Mouse (Mus musculus): ENCODE results near the gene Prpf8. TPM values are rescaled to one million over a fixed set of nuclear protein-coding genes. Genes with fewer than 3 reads are reported as not detected.
A peak's percentile ranks its signal among the peaks of the same experiment; 100 is the strongest.

Gene Prpf8
- polyA plus RNA-seq, 1 experiment from 2014 or later: 52.5 TPM

DNA sequence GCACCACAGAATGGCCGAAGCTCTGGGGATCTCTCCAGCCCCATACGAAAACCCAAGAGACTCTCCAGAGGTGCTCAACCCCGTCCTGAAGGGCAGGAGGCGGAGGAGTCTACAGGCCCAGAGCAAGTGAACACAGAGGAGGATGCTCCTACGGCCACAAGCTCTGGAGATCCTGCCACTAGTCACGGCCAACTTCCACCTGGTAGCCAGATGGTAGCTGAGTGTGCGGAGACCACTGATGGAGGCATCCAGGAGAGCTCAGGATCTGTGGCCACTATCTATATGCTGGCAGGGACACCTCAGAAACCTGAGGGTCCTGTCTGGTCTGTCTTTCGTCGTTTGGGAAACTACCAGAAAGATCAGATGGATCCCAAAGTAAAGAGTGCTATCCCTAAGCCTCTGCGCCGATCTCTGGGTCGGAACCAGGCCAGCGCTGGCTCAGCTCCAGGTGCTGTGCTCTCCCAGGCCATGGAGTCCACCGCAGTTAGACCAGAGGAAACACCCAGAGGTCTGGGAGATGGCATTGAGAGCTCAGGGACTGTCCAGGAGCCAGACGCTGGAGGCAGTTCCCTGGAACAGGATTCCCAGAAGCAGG lies 39.0 kb downstream of the Prpf8 start:
- H3K9ac ChIP-seq: no peak overlapping the region
- WGBS: 84% methylated on average over 15 of the region's 15 CpGs
- H3K4me2 ChIP-seq (replicated peaks): no peak overlapping the region
- no peak overlapping the region for H3K27ac ChIP-seq (replicated peaks)
- H3K36me3 ChIP-seq: no peaks in the 10 kb centered on the region
- ATAC-seq (ENCODE audit: insufficient number of reproducible peaks, low FRiP score, low TSS enrichment, low read depth): no peak
- no peaks in the 10 kb centered on the region for H3K27me3 ChIP-seq
- H3K4me3 ChIP-seq (replicated peaks): no peak overlapping the region
- peaks cover 2% of the 10 kb centered on the region for H3K4me1 ChIP-seq
- H3K9me3 ChIP-seq (replicated peaks): no peaks in the 10 kb centered on the region

DNA sequence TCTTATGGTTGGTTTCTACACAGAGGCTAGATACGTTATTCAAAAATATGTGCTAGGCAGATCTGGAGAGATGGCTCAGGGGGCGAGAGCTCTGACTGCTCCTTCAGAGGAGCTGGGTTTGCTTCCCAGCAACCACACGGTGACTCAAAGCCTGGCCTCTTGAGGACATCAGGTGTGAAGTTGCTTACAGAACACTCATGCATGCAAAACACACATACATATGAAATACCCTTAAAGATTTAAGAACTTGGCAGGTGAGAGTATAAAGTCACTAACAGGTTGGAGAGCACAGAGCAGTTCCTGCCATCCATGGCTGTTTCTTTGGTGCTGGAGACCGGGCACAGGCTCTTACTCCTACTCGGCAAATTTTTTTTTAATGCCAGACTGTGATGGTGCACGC lies 40.3 kb downstream of the Prpf8 start:
- H3K27ac ChIP-seq (replicated peaks): no peak overlapping the region
- H3K4me2 ChIP-seq (replicated peaks): no peak overlapping the region
- H3K27me3 ChIP-seq: no peaks in the 10 kb centered on the region
- no peak overlapping the region for H3K4me3 ChIP-seq (replicated peaks)
- WGBS: 81% methylated on average over 6 of the region's 6 CpGs
- no peaks in the 10 kb centered on the region for H3K9me3 ChIP-seq (replicated peaks)
- H3K4me1 ChIP-seq: peaks cover 9% of the 10 kb centered on the region
- H3K36me3 ChIP-seq: no peaks in the 10 kb centered on the region
- no peak for ATAC-seq (ENCODE audit: insufficient number of reproducible peaks, low FRiP score, low TSS enrichment, low read depth)
- no peak overlapping the region for H3K9ac ChIP-seq

DNA sequence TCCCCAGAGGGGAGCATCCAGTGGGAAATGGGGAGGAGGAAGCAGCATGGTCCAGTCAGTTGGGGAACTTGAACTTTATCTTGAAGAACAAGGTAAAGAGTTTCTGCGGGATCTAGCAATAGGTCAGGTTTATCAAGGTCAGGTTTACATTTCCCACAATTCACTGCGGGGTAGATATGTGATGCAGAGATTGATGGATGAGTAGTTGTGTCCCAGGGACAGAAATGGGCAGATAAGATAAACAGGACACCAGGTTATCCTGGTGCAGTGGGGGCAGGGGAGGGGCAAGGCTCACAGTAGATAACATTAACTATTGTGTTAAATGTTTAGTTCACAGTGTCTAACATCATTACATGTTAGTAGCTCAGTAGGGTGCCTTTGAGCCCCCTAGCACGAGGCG lies 43.2 kb downstream of the Prpf8 start:
- no peaks in the 10 kb centered on the region for H3K9me3 ChIP-seq (replicated peaks)
- H3K36me3 ChIP-seq: no peaks in the 10 kb centered on the region
- H3K4me1 ChIP-seq: peaks cover 18% of the 10 kb centered on the region
- no peak overlapping the region for H3K27ac ChIP-seq (replicated peaks)
- WGBS: 50% methylated on average over 4 of the region's 4 CpGs
- ATAC-seq (ENCODE audit: insufficient number of reproducible peaks, low FRiP score, low TSS enrichment, low read depth): no peak
- no peak overlapping the region for H3K9ac ChIP-seq
- H3K4me2 ChIP-seq (replicated peaks): no peak overlapping the region
- no peak overlapping the region for H3K4me3 ChIP-seq (replicated peaks)
- no peaks in the 10 kb centered on the region for H3K27me3 ChIP-seq

DNA sequence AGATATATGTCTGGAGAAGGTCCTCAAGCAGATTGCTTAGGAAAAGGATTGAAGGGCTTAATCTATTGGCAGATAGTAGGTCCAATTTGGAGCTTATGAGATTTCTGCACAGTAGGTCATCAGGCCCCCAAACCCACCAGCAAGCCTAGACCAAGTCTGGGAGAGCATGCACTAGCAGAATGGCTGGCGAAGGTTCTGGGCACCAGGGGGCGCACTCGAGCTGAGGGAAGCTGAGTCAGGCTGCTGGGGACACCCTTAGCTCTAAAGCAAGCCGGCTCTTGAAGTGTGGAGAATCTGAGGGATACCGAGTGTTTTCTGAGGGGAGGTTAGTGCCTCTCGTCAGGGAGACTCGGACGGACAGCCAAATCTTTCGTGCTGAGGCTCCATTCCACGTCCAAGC lies 43.7 kb downstream of the Prpf8 start:
- Histone ChIP-seq H3K9me3 (replicated peaks) (no peaks in the 10 kb centered on the region), H3K4me3 (replicated peaks) (peak overlapping the region; percentile 64), H3K36me3 (no peaks in the 10 kb centered on the region), H3K4me1 (peaks cover 18% of the 10 kb centered on the region), H3K27me3 (no peaks in the 10 kb centered on the region), H3K9ac (peak overlapping the region; percentile 63), H3K4me2 (replicated peaks) (peak overlapping the region; percentile 99), H3K27ac (replicated peaks) (peak overlapping the region; percentile 86; the same call in 1 of the 2 replicates)
- WGBS: 0% methylated on average over 10 of the region's 10 CpGs
- ATAC-seq (ENCODE audit: insufficient number of reproducible peaks, low FRiP score, low TSS enrichment, low read depth): no peak

DNA sequence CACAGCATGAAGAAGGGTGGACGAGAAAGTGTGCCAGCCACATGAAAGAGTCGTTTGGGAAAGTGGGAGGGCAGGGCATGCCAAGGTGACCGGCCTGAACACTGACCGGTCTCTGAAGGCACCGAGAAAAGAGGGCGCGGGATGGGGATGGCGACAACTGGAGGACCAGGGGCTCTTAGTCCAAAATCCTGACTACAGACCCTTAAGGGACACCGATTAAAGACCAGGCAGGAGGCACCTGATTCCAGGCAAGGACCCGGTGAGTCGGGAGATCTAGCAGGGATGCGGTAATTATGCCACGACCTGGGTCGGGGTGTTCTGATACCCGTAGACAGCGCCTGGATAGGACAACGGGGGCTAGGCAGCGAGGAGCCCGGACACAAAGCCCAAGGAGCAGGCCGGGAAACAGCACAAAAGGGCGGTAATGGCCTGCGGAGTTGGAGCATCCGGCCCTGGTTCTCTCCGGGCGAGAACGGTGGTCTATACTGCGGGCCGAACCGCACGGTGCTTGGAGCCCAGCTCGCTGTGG lies 44.3 kb downstream of the Prpf8 start:
- Histone ChIP-seq H3K9me3 (replicated peaks) (no peaks in the 10 kb centered on the region), H3K4me3 (replicated peaks) (peak overlapping the region; percentile 64), H3K4me2 (replicated peaks) (peak overlapping the region; percentile 99), H3K27ac (replicated peaks) (peak overlapping the region; percentile 86), H3K4me1 (peaks cover 18% of the 10 kb centered on the region), H3K36me3 (no peaks in the 10 kb centered on the region), H3K27me3 (no peaks in the 10 kb centered on the region), H3K9ac (peak overlapping the region; percentile 63)
- 0 out of 2 replicates have a peak, but pooled peaks have one; percentile 3 for ATAC-seq (ENCODE audit: insufficient number of reproducible peaks, low FRiP score, low TSS enrichment, low read depth)
- 0% methylated on average over 31 of the region's 31 CpGs for WGBS

DNA sequence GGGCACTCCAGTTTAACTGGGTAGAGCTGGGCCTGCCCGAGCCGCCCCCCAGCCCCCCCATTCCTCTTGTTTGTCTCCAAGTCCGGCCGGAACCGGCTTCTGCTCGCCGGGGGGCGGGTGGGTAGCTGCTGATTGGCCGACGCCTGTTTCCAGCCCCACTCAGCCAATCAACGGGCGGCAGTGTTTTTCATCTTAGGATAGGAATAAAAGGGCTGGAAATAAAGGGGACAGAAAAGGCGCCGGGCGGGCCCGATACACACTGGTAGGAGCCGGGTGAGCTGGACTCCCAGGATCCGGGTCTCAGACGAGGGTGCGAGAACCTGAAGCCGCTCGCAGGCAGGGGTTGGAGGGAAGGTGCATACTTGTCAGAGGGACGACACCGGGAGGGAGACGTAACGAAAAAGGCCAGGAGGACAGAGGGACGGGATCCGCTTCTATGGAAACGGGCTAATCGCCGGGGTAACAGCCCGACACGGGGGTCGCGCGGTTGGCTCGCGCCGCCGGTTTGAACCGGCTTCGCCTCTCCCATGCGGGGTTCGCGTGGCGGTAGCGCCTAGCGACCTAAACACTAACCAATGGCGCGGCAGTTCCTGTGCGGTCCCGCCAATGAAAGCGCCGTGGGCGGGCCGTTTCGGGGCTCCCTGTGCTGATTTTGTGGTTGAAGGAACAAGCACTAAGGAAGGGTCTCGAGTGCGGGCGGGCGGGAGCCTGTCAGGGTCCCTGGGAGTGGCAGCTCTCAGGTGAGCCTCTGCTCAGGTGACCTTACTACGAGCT lies 45.0 kb downstream of the Prpf8 start, which contains the start of gene Slc43a2:
TSS of gene Slc43a2 (plus strand) at position 226 of the 774 bp plus-strand sequence.
- Histone ChIP-seq H3K4me2 (replicated peaks) (peak within 1 kb of the TSS; percentile 99), H3K36me3 (no peaks in the 10 kb centered on the region), H3K9ac (peak within 1 kb of the TSS; percentile 63), H3K4me3 (replicated peaks) (peak within 1 kb of the TSS; percentile 64), H3K4me1 (peaks cover 18% of the 10 kb centered on the region), H3K9me3 (replicated peaks) (no peaks in the 10 kb centered on the region), H3K27me3 (no peaks in the 10 kb centered on the region), H3K27ac (replicated peaks) (peak within 1 kb of the TSS; percentile 86)
- peak; percentile 90 for ATAC-seq (ENCODE audit: insufficient number of reproducible peaks, low FRiP score, low TSS enrichment, low read depth)
- under 1% methylated on average over 62 of the region's 62 CpGs for WGBS

DNA sequence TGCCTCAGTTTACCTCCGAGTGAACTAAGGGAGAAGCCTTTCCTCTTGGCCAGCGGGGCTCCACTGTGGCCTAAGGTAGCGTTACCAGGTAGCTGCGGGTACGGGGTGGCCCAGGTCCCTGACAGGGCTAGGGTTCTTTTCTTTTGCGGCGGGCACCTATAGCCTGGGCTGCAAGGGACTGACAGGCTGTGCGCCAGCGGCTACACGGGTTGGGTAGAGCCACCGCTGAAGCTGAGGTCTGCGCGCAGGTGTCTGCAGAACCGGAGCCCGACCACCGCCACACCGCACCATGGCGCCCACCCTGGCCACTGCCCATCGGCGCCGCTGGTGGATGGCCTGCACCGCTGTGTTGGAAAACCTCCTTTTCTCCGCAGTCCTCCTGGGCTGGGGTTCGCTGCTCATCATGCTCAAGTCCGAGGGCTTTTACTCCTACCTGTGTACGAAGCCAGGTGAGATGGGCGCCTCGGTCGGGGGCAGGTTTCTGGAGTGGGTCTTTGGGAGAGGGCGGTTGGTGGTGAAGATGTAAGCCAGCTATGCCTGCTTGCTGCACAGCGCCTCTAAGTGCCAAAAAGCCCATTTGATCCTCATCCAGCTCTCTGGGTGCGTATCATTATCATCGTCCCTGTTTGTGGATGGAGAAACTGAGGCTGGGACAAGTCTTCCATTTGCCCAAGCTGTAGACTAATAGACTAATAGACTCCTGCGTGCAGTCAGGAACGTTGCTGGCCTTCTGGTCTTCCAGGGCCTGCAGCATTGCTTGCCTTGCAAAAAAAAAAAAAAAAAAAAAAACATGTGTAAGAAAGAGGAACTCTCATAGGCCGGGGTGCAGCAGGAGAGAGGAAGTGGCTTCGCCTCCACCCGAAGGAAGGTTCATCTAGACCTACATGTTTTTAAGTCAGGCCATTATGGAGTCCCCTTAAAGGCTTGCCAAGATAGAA lies 46.0 kb downstream of the Prpf8 start:
- Histone ChIP-seq H3K36me3 (no peaks in the 10 kb centered on the region), H3K9me3 (replicated peaks) (no peaks in the 10 kb centered on the region), H3K27me3 (no peaks in the 10 kb centered on the region), H3K9ac (peak overlapping the region; percentile 31; the same call in 1 of the 2 replicates), H3K4me2 (replicated peaks) (peak overlapping the region; percentile 99), H3K27ac (replicated peaks) (no peak overlapping the region), H3K4me3 (replicated peaks) (peak overlapping the region; percentile 64), H3K4me1 (peaks cover 18% of the 10 kb centered on the region)
- WGBS: 15% methylated on average over 38 of the region's 38 CpGs
- ATAC-seq (ENCODE audit: insufficient number of reproducible peaks, low FRiP score, low TSS enrichment, low read depth): no peak

DNA sequence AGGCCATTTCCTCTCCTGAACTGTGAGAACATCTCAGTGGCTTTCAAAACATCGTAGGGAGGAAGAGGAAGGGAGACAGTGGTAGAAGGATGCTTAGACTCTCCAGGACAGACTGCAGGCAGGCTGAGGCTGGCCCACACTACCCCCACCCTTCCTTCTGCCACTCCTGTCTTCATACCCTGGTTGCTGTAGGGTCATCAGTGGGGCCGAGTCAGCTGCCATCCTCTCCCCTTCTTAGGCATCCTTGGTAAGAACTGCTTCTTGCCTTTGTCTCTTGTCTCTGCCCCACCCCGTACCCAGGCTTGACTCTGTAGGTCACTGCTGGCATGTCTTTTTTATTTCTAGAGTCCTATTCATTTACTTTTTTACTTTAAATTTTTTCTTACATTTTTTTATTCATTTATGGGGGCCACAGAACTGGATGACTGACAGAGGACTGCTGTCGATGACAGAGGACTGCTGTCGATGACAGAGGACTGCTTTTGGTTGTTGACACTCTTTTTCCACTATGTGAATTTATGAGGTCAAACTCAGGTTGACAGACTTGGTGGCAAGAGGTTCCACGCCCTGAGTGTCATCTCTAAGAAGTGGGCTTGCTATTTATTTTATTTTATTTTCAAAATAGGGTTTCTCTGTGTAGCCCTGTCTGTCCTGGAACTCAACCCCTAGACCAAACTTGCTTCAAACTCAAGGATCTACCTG lies 46.8 kb downstream of the Prpf8 start:
- Histone ChIP-seq H3K27ac (replicated peaks) (no peak overlapping the region), H3K9ac (no peak overlapping the region), H3K4me1 (peaks cover 21% of the 10 kb centered on the region), H3K27me3 (no peaks in the 10 kb centered on the region), H3K36me3 (no peaks in the 10 kb centered on the region), H3K4me2 (replicated peaks) (peak overlapping the region; percentile 99; the same call in 1 of the 2 replicates), H3K4me3 (replicated peaks) (no peak overlapping the region), H3K9me3 (replicated peaks) (no peaks in the 10 kb centered on the region)
- WGBS: 67% methylated on average over 6 of the region's 6 CpGs
- no peak for ATAC-seq (ENCODE audit: insufficient number of reproducible peaks, low FRiP score, low TSS enrichment, low read depth)

DNA sequence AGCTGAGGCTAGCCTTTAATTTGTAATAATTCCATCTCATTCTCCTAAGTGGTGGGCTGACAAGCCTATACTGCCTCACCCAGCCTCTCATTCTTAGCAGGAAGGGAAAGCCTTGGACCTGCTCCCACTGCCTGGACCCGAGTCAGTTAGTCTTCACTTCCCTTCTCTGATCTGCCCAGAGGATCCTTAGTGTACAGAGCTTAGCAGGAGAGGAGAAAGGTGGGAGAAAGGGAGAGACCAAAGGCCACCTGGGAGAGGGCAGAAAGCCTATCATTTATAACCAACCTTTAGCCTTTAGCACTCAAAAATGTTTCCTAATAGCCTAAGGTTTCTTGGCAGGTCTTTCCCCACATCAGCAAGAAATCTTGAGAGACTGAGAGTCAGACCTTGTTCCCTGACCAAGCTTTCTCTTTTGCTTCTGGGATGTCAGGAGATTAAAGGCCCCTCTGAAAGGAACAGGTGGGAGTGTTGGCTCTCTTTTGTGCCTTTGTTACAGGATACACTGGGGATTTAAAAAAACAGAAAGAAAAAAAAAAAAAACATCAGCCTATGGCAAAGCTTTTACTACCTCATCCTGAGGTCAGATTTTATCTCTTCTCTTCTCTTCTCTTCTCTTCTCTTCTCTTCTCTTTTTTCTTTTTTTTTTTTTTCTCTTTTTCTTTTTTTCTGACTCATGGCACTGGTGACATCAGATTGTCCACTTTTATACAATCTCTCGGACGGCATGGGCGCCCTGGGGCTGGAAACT lies 47.8 kb downstream of the Prpf8 start:
- H3K4me3 ChIP-seq (replicated peaks): no peak overlapping the region
- H3K9ac ChIP-seq: no peak overlapping the region
- 38% methylated on average over 4 of the region's 4 CpGs for WGBS
- no peaks in the 10 kb centered on the region for H3K9me3 ChIP-seq (replicated peaks)
- H3K27ac ChIP-seq (replicated peaks): no peak overlapping the region
- no peaks in the 10 kb centered on the region for H3K27me3 ChIP-seq
- H3K4me2 ChIP-seq (replicated peaks): no peak overlapping the region
- no peak for ATAC-seq (ENCODE audit: insufficient number of reproducible peaks, low FRiP score, low TSS enrichment, low read depth)
- H3K4me1 ChIP-seq: peaks cover 21% of the 10 kb centered on the region
- H3K36me3 ChIP-seq: no peaks in the 10 kb centered on the region

Measured in embryonic facial prominence, embryonic 15.5 days (tissue).